Mouse (Mus musculus): ENCODE data around the gene Nckap1l. TPM values are rescaled to one million over a fixed set of nuclear protein-coding genes. Genes with fewer than 3 reads are reported as not detected.

The Nckap1l gene
- polyA plus RNA-seq, 1 experiment from 2014 or later, result 5.9 TPM

- no peak for ATAC-seq (ENCODE audit: low read depth)
- Histone ChIP-seq H3K4me1 (replicated peaks) (no peaks in the 10 kb centered on the region), H3K4me2 (no peak overlapping the region), H3K9ac (no peak overlapping the region), H3K9me3 (replicated peaks) (no peaks in the 10 kb centered on the region), H3K4me3 (replicated peaks) (no peak overlapping the region), H3K27me3 (peaks cover 32% of the 10 kb centered on the region), H3K36me3 (no peaks in the 10 kb centered on the region), H3K27ac (no peak overlapping the region)
- DNase-seq, result no peak
These were observed 88.9 kb downstream of the Nckap1l start for GRCm38 (mm10) chr15:103542526-103542925.

- Histone ChIP-seq H3K4me1 (replicated peaks) (no peaks in the 10 kb centered on the region), H3K4me2 (no peak overlapping the region), H3K36me3 (no peaks in the 10 kb centered on the region), H3K27ac (no peak overlapping the region), H3K9ac (no peak overlapping the region), H3K9me3 (replicated peaks) (no peaks in the 10 kb centered on the region), H3K27me3 (no peaks in the 10 kb centered on the region), H3K4me3 (replicated peaks) (no peak overlapping the region)
- ATAC-seq (ENCODE audit: low read depth) (no peak), DNase-seq (no peak)
- WGBS (ENCODE audit: insufficient replicate concordance), result 64% methylated on average over 3 of the region's 3 CpGs
These were observed 94.4 kb downstream of the Nckap1l start for GRCm38 (mm10) chr15:103547983-103548382.

Other genes with a start within 250 kb of the Nckap1l start
- gene Cbx5, start 214.0 kb upstream of the Nckap1l start, polyA plus RNA-seq (2015; fragmentation: Nextera tagmentation; extraction: Ambion mirVana), result 61.1 and 76.6 TPM in 2 replicates
- 436 and 495 TPM in 2 replicates for gene Hnrnpa1, start 213.4 kb upstream of the Nckap1l start, polyA plus RNA-seq (2015; fragmentation: Nextera tagmentation; extraction: Ambion mirVana)
- 171 and 185 TPM in 2 replicates for gene Nfe2, start 195.4 kb upstream of the Nckap1l start, polyA plus RNA-seq (2015; fragmentation: Nextera tagmentation; extraction: Ambion mirVana)
- gene Copz1, start 181.1 kb upstream of the Nckap1l start, polyA plus RNA-seq (2015; fragmentation: Nextera tagmentation; extraction: Ambion mirVana), result 213 and 240 TPM in 2 replicates
- gene Gpr84, start 143.2 kb upstream of the Nckap1l start, polyA plus RNA-seq (2015; fragmentation: Nextera tagmentation; extraction: Ambion mirVana), result 0.28 and 0.29 TPM in 2 replicates
- gene Zfp385a, start 113.7 kb upstream of the Nckap1l start, polyA plus RNA-seq (2015; fragmentation: Nextera tagmentation; extraction: Ambion mirVana), result 4.6 and 5.9 TPM in 2 replicates
- gene Itga5, start 87.0 kb upstream of the Nckap1l start, polyA plus RNA-seq (2015; fragmentation: Nextera tagmentation; extraction: Ambion mirVana), result 12.9 and 15.8 TPM in 2 replicates
- 0.23 TPM in 1 of 2 replicates, not detected in the other for gene Gtsf1, start 23.3 kb upstream of the Nckap1l start, polyA plus RNA-seq (2015; fragmentation: Nextera tagmentation; extraction: Ambion mirVana)
- gene Gtsf2, start 5.3 kb upstream of the Nckap1l start, polyA plus RNA-seq (2015; fragmentation: Nextera tagmentation; extraction: Ambion mirVana), result not detected in 2 replicates
- gene Pde1b, start 49.2 kb downstream of the Nckap1l start, polyA plus RNA-seq (2015; fragmentation: Nextera tagmentation; extraction: Ambion mirVana), result 0.16 and 0.41 TPM in 2 replicates
- gene Ppp1r1a, start 84.2 kb downstream of the Nckap1l start, polyA plus RNA-seq (2015; fragmentation: Nextera tagmentation; extraction: Ambion mirVana), result 0.31 and 0.36 TPM in 2 replicates
- gene Glycam1, start 111.3 kb downstream of the Nckap1l start, polyA plus RNA-seq (2015; fragmentation: Nextera tagmentation; extraction: Ambion mirVana), result not detected in 2 replicates

All from liver, embryonic 13.5 days (tissue).